Mouse (Mus musculus): ENCODE data around the gene A230072I06Rik. TPM values are rescaled to one million over a fixed set of nuclear protein-coding genes. Genes with fewer than 3 reads are reported as not detected.

The A230072I06Rik gene
- total RNA-seq, 1 experiment = not detected

DNA sequence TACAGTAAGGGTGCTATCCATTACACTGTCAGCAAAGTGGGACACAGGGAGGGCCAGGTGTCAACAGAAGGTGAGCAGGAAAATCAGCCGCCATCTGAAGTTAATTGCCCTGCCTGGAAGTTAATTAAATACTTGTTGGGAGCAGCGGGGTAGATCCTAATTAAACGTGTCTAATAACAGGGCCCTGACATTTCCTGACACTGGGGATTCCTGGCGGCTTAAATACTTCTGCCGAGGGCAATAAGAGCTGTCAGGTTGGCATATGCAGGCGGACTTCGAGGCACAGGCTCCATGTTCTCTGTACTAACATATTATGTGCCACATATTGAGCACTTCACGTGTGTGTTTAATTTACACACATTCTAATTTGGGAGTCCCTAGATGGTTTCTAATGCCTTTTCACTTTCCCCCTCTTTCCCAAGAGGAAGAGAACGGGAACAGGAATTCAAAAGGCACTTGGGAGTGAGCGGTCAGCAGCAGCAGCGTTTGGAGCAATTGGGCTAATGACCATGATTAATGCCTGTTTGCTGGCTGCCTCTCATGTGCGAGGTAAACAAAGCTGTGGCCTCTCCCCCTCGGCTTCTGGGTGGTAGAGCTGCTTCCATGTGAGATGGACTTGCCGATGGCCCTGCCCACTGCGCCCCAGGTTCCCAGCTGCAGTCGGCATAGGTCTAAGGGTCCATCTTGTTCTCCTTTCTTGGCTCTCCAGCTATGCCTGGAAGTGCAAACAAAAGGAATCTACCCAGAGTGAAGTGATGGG, 34.5 kb downstream of the A230072I06Rik start:
- Histone ChIP-seq H3K9me3 (ENCODE audit: control insufficient read depth, insufficient read depth, low read depth, low read length) (no peaks in the 10 kb centered on the region), H3K4me1 (ENCODE audit: control insufficient read depth in 2 of 2, insufficient read depth in 2 of 2, low read length in 2 of 2, poor library complexity in 1 of 2) (no peaks in the 10 kb centered on the region), H3K27ac (ENCODE audit: insufficient read depth, low read depth, low read length, poor library complexity, severe bottlenecking) (no peak overlapping the region), H3K9ac (ENCODE audit: insufficient read depth, low read depth, low read length, poor library complexity, severe bottlenecking) (no peak overlapping the region), H3K36me3 (ENCODE audit: control insufficient read depth, insufficient read depth, low read length, poor library complexity, severe bottlenecking) (no peaks in the 10 kb centered on the region), H3K4me3 (ENCODE audit: insufficient read depth in 1 of 2, low read depth in 1 of 2, low read length in 2 of 2, poor library complexity in 1 of 2, severe bottlenecking in 1 of 2) (no peak overlapping the region)
- TF ChIP-seq ZC3H11A (IDR thresholded peaks at IDR 0.05; ENCODE audit: borderline replicate concordance, low read depth, low read length) (no peak), MAFK (IDR thresholded peaks at IDR 0.05; ENCODE audit: insufficient read depth, low read depth, low read length) (no peak), HCFC1 (IDR thresholded peaks at IDR 0.05; ENCODE audit: borderline replicate concordance, insufficient read depth, low read length) (no peak), ZNF384 (IDR thresholded peaks at IDR 0.05; ENCODE audit: low read depth, low read length) (no peak), CHD2 (IDR thresholded peaks at IDR 0.05; ENCODE audit: low read depth, low read length) (no peak)
- in situ Hi-C loops (cut with MboI; ENCODE audit: low sequenced_read_pairs in 2 of 2, unreplicated experiment in 2 of 2) = no loop called here
- no peak for DNase-seq (ENCODE audit: low read depth, low spot score)

DNA sequence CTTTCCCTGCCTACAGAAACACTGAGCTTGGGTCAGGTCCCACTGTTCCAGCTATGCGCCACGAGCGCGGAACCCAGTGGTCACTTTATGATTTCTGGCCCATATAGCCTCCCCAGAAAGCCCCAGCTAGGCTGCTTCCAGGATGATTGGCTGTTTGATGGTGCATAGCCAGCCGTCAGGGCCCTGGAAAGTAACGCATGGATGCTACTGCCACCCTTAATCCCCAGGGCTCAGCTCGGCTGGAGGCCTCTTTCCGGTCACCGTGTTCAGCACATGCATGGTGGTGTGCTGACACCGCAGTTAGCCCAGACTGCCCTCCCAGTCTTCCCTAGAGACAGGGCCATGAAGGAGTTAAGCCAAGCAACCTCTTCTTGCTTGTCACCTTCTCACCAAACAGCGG, 35.6 kb downstream of the A230072I06Rik start:
- Histone ChIP-seq H3K9me3 (ENCODE audit: control insufficient read depth, insufficient read depth, low read depth, low read length) (no peaks in the 10 kb centered on the region), H3K36me3 (ENCODE audit: control insufficient read depth, insufficient read depth, low read length, poor library complexity, severe bottlenecking) (no peaks in the 10 kb centered on the region), H3K4me3 (ENCODE audit: insufficient read depth in 1 of 2, low read depth in 1 of 2, low read length in 2 of 2, poor library complexity in 1 of 2, severe bottlenecking in 1 of 2) (no peak overlapping the region), H3K4me1 (ENCODE audit: control insufficient read depth in 2 of 2, insufficient read depth in 2 of 2, low read length in 2 of 2, poor library complexity in 1 of 2) (no peaks in the 10 kb centered on the region), H3K9ac (ENCODE audit: insufficient read depth, low read depth, low read length, poor library complexity, severe bottlenecking) (no peak overlapping the region), H3K27ac (ENCODE audit: insufficient read depth, low read depth, low read length, poor library complexity, severe bottlenecking) (no peak overlapping the region)
- DNase-seq (ENCODE audit: low read depth, low spot score) = no peak
- TF ChIP-seq ZC3H11A (IDR thresholded peaks at IDR 0.05; ENCODE audit: borderline replicate concordance, low read depth, low read length) = no peak
- TF ChIP-seq CHD2 (IDR thresholded peaks at IDR 0.05; ENCODE audit: low read depth, low read length) = no peak
- no peak for TF ChIP-seq HCFC1 (IDR thresholded peaks at IDR 0.05; ENCODE audit: borderline replicate concordance, insufficient read depth, low read length)
- no peak for TF ChIP-seq ZNF384 (IDR thresholded peaks at IDR 0.05; ENCODE audit: low read depth, low read length)
- TF ChIP-seq MAFK (IDR thresholded peaks at IDR 0.05; ENCODE audit: insufficient read depth, low read depth, low read length) = no peak
- in situ Hi-C loops (cut with MboI; ENCODE audit: low sequenced_read_pairs in 2 of 2, unreplicated experiment in 2 of 2) = no loop called here

DNA sequence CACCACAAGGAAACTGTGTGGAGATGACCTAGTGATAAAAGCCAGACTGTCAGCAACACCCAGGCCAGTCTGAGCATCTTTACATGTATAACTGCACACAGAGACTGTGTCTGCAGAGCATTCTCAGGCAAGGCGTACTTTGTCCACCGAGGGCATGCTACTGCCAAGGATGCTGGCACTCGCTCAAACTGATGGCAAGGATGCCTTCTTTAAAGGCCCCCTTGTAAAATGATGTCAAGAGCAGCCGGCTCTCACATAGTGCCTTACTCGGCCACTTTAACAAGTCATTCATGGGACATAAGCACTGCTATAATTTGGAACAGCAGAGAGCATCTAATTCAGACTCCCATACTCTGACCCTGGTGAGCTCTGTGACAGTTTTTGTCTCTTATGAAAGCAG, 36.6 kb downstream of the A230072I06Rik start:
- DNase-seq (ENCODE audit: low read depth, low spot score) = no peak
- Histone ChIP-seq H3K27ac (ENCODE audit: insufficient read depth, low read depth, low read length, poor library complexity, severe bottlenecking) (no peak overlapping the region), H3K4me3 (ENCODE audit: insufficient read depth in 1 of 2, low read depth in 1 of 2, low read length in 2 of 2, poor library complexity in 1 of 2, severe bottlenecking in 1 of 2) (no peak overlapping the region), H3K9me3 (ENCODE audit: control insufficient read depth, insufficient read depth, low read depth, low read length) (no peaks in the 10 kb centered on the region), H3K36me3 (ENCODE audit: control insufficient read depth, insufficient read depth, low read length, poor library complexity, severe bottlenecking) (no peaks in the 10 kb centered on the region), H3K4me1 (ENCODE audit: control insufficient read depth in 2 of 2, insufficient read depth in 2 of 2, low read length in 2 of 2, poor library complexity in 1 of 2) (no peaks in the 10 kb centered on the region), H3K9ac (ENCODE audit: insufficient read depth, low read depth, low read length, poor library complexity, severe bottlenecking) (no peak overlapping the region)
- TF ChIP-seq HCFC1 (IDR thresholded peaks at IDR 0.05; ENCODE audit: borderline replicate concordance, insufficient read depth, low read length) = no peak
- no peak for TF ChIP-seq ZNF384 (IDR thresholded peaks at IDR 0.05; ENCODE audit: low read depth, low read length)
- no peak for TF ChIP-seq ZC3H11A (IDR thresholded peaks at IDR 0.05; ENCODE audit: borderline replicate concordance, low read depth, low read length)
- no peak for TF ChIP-seq CHD2 (IDR thresholded peaks at IDR 0.05; ENCODE audit: low read depth, low read length)
- no peak for TF ChIP-seq MAFK (IDR thresholded peaks at IDR 0.05; ENCODE audit: insufficient read depth, low read depth, low read length)
- in situ Hi-C loops (cut with MboI; ENCODE audit: low sequenced_read_pairs in 2 of 2, unreplicated experiment in 2 of 2) = no loop called here

DNA sequence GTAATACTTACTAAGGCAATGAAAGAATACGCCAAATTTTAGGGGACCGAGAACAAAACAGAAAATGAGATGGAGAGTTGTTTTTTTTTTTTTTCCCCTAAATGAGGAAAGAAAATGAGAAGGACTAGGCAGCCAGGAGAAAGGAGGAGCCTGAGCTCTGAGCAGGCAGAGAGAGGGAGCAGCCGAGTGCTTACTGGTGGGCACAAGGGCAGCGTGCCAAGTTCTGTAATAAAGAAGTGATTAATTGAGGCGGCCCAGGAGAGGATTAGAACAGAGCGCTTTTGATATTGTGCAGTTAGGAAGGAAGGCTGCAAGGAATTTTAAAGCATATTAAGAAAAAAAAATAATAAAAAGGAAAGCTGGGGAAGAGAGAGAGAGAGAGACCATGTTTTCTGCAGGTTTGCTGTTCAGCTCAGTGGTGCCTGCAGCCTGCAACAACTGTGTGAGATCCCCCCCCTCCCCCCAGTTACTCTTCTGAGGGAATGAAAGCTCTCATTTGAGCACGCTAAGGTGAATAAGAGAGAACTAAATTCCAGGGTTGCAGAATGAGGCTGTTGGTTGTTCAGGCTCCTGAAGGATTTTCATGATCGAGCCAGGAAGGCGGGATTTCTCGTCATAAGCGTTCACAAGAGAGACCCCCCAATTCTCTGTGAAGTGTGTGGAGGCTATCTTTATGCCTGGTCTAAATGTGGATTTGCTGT, 41.3 kb downstream of the A230072I06Rik start:
- no peak for TF ChIP-seq ZNF384 (IDR thresholded peaks at IDR 0.05; ENCODE audit: low read depth, low read length)
- TF ChIP-seq CHD2 (IDR thresholded peaks at IDR 0.05; ENCODE audit: low read depth, low read length) = no peak
- no peak for TF ChIP-seq HCFC1 (IDR thresholded peaks at IDR 0.05; ENCODE audit: borderline replicate concordance, insufficient read depth, low read length)
- no peak for TF ChIP-seq MAFK (IDR thresholded peaks at IDR 0.05; ENCODE audit: insufficient read depth, low read depth, low read length)
- TF ChIP-seq ZC3H11A (IDR thresholded peaks at IDR 0.05; ENCODE audit: borderline replicate concordance, low read depth, low read length) = no peak
- no peak for DNase-seq (ENCODE audit: low read depth, low spot score)
- in situ Hi-C loops (cut with MboI; ENCODE audit: low sequenced_read_pairs in 2 of 2, unreplicated experiment in 2 of 2) = no loop called here
- Histone ChIP-seq H3K4me1 (ENCODE audit: control insufficient read depth in 2 of 2, insufficient read depth in 2 of 2, low read length in 2 of 2, poor library complexity in 1 of 2) (peaks cover 0 to 2% of the 10 kb centered on the region in 2 experiments; a peak in 1 of 4 replicates), H3K9me3 (ENCODE audit: control insufficient read depth, insufficient read depth, low read depth, low read length) (no peaks in the 10 kb centered on the region), H3K27ac (ENCODE audit: insufficient read depth, low read depth, low read length, poor library complexity, severe bottlenecking) (no peak overlapping the region), H3K9ac (ENCODE audit: insufficient read depth, low read depth, low read length, poor library complexity, severe bottlenecking) (no peak overlapping the region), H3K4me3 (ENCODE audit: insufficient read depth in 1 of 2, low read depth in 1 of 2, low read length in 2 of 2, poor library complexity in 1 of 2, severe bottlenecking in 1 of 2) (no peak overlapping the region), H3K36me3 (ENCODE audit: control insufficient read depth, insufficient read depth, low read length, poor library complexity, severe bottlenecking) (no peaks in the 10 kb centered on the region)

Data from ES-E14 (cell line).